In genomic region chr7:16874190-16874589, GRCm38 (mm10) we compare ENCODE assay signal across 8 mouse cellular contexts. TPM values are rescaled to one million over a fixed set of nuclear protein-coding genes. Genes with fewer than 3 reads are reported as not detected.
A peak's percentile ranks its signal among the peaks of the same experiment; 100 is the strongest.
DNase-seq lines count a peak whose midpoint lies in the region; ATAC-seq and TF ChIP-seq lines count a peak whose summit lies in the region.

No protein-coding gene starts in this region.

- 4% methylated on average over 17 of the region's 17 CpGs for WGBS in heart, embryonic 12.5 days
- 3% methylated on average over 17 of the region's 17 CpGs for WGBS in kidney, postnatal 0 days
- WGBS in liver, embryonic 12.5 days (ENCODE audit: insufficient replicate concordance): 3% methylated on average over 17 of the region's 17 CpGs
- 3% methylated on average over 17 of the region's 17 CpGs for WGBS in stomach, embryonic 16.5 days

- H3K4me2 ChIP-seq in heart, embryonic 12.5 days: peak overlapping the region; percentile 47
- H3K4me2 ChIP-seq in kidney, postnatal 0 days (ENCODE audit: low read length): peak overlapping the region; percentile 47
- H3K4me2 ChIP-seq in liver, embryonic 12.5 days: peak overlapping the region; percentile 98
- peak overlapping the region; percentile 58 for H3K4me2 ChIP-seq in stomach, embryonic 16.5 days (ENCODE audit: low read depth, low read length)

- no peaks in the 10 kb centered on the region for H3K79me3 ChIP-seq in C2C12 (ENCODE audit: low read depth)

- peak overlapping the region; percentile 67 for H3K27ac ChIP-seq in bone marrow macrophage, adult 2 months (ENCODE audit: insufficient read depth, low read depth, low read length)
- H3K27ac ChIP-seq in heart, embryonic 12.5 days (ENCODE audit: poor library complexity, severe bottlenecking): peak overlapping the region; percentile 60
- peak overlapping the region; percentile 85 for H3K27ac ChIP-seq in kidney, postnatal 0 days
- H3K27ac ChIP-seq in liver, embryonic 12.5 days: peak overlapping the region; percentile 58
- peak overlapping the region; percentile 95 for H3K27ac ChIP-seq in stomach, embryonic 16.5 days (ENCODE audit: low read length)

- H3K4me1 ChIP-seq in bone marrow macrophage, adult 2 months (ENCODE audit: control insufficient read depth, insufficient read depth, low read length): no peaks in the 10 kb centered on the region
- H3K4me1 ChIP-seq in erythroblast, embryonic 14.5 days (ENCODE audit: control insufficient read depth): peaks cover 25% of the 10 kb centered on the region
- peaks cover 16% of the 10 kb centered on the region for H3K4me1 ChIP-seq in heart, embryonic 12.5 days (replicated peaks)
- 0 out of 2 replicates have a peak, but pooled peaks cover 5% of the 10 kb centered on the region for H3K4me1 ChIP-seq in kidney, postnatal 0 days (replicated peaks; ENCODE audit: insufficient read depth, low read length)
- peaks cover 28% of the 10 kb centered on the region for H3K4me1 ChIP-seq in liver, embryonic 12.5 days
- H3K4me1 ChIP-seq in stomach, embryonic 16.5 days (ENCODE audit: control insufficient read depth, insufficient read depth, low read length): peaks cover 14% of the 10 kb centered on the region; the same call in 1 of the 2 replicates

- TF ChIP-seq POLR2A in bone marrow macrophage, adult 2 months (IDR thresholded peaks at IDR 0.05; ENCODE audit: borderline replicate concordance, low read depth, low read length): no peak

- H3K79me2 ChIP-seq in C2C12 (ENCODE audit: control insufficient read depth, insufficient read depth): no peaks in the 10 kb centered on the region

- no peak overlapping the region for H3K4me3 ChIP-seq in C2C12 (ENCODE audit: insufficient read depth, poor library complexity, severe bottlenecking)
- peak overlapping the region; percentile 53 for H3K4me3 ChIP-seq in bone marrow macrophage, adult 2 months (ENCODE audit: insufficient read depth, low read length)
- peak overlapping the region; percentile 62 for H3K4me3 ChIP-seq in erythroblast, embryonic 14.5 days (replicated peaks)
- H3K4me3 ChIP-seq in heart, embryonic 12.5 days: peak overlapping the region; percentile 87; the same call in 1 of the 2 replicates
- H3K4me3 ChIP-seq in kidney, postnatal 0 days (replicated peaks; ENCODE audit: low read depth, low read length): peak overlapping the region; percentile 16
- H3K4me3 ChIP-seq in liver, embryonic 12.5 days: peak overlapping the region; percentile 65
- peak overlapping the region; percentile 45 for H3K4me3 ChIP-seq in stomach, embryonic 16.5 days (replicated peaks; ENCODE audit: low read length)

- H3K36me3 ChIP-seq in C2C12 (ENCODE audit: control insufficient read depth, insufficient read depth): no peaks in the 10 kb centered on the region
- H3K36me3 ChIP-seq in erythroblast, embryonic 14.5 days (ENCODE audit: control insufficient read depth): peaks cover 5% of the 10 kb centered on the region; the same call in 1 of the 2 replicates
- H3K36me3 ChIP-seq in heart, embryonic 12.5 days: peaks cover 39% of the 10 kb centered on the region
- H3K36me3 ChIP-seq in kidney, postnatal 0 days (ENCODE audit: insufficient read depth, low read length): no peaks in the 10 kb centered on the region
- 0 out of 2 replicates have a peak, but pooled peaks cover 9% of the 10 kb centered on the region for H3K36me3 ChIP-seq in liver, embryonic 12.5 days
- no peaks in the 10 kb centered on the region for H3K36me3 ChIP-seq in stomach, embryonic 16.5 days (ENCODE audit: control insufficient read depth, insufficient read depth, low read length)

- H3K9ac ChIP-seq in heart, embryonic 12.5 days: 0 out of 2 replicates have a peak overlapping the region, but pooled peaks have one; percentile 4
- H3K9ac ChIP-seq in kidney, postnatal 0 days (ENCODE audit: low read depth, low read length): no peak overlapping the region; the same call in 1 of the 2 replicates
- H3K9ac ChIP-seq in liver, embryonic 12.5 days: no peak overlapping the region
- H3K9ac ChIP-seq in stomach, embryonic 16.5 days (ENCODE audit: low read length): peak overlapping the region; percentile 67

- DNase-seq in kidney, postnatal 0 days (ENCODE audit: low spot score): peak; percentile 91
- peak; percentile 91 for DNase-seq in naive thymus-derived CD4-positive, alpha-beta T cell, adult 2 months (ENCODE audit: low read depth)

- TF ChIP-seq CTCF in C2C12 (IDR thresholded peaks at IDR 0.05; ENCODE audit: control insufficient read depth, insufficient read depth, insufficient read length): peak; percentile 91
- TF ChIP-seq CTCF in bone marrow macrophage, adult 2 months (IDR thresholded peaks at IDR 0.05; ENCODE audit: low read depth, low read length): peak; percentile 95
- peak; percentile 93 for TF ChIP-seq CTCF in kidney, postnatal 0 days (IDR thresholded peaks at IDR 0.05; ENCODE audit: low read depth)

- ATAC-seq in heart, embryonic 12.5 days (ENCODE audit: insufficient number of reproducible peaks, low FRiP score): no peak
- ATAC-seq in kidney, postnatal 0 days (replicated peaks; ENCODE audit: low FRiP score, low read depth): no peak
- no peak for ATAC-seq in liver, embryonic 12.5 days
- ATAC-seq in stomach, embryonic 16.5 days (ENCODE audit: insufficient read depth, low FRiP score): no peak

- H3K27me3 ChIP-seq in C2C12 (ENCODE audit: control insufficient read depth, insufficient read depth, insufficient read length): no peaks in the 10 kb centered on the region
- peaks cover 21% of the 10 kb centered on the region for H3K27me3 ChIP-seq in erythroblast, embryonic 14.5 days (ENCODE audit: control insufficient read depth)
- H3K27me3 ChIP-seq in heart, embryonic 12.5 days (replicated peaks): no peaks in the 10 kb centered on the region
- H3K27me3 ChIP-seq in kidney, postnatal 0 days (ENCODE audit: insufficient read depth, low read length): no peaks in the 10 kb centered on the region
- H3K27me3 ChIP-seq in liver, embryonic 12.5 days (replicated peaks): peaks cover 21% of the 10 kb centered on the region
- H3K27me3 ChIP-seq in stomach, embryonic 16.5 days (ENCODE audit: control insufficient read depth, insufficient read depth, low read length): no peaks in the 10 kb centered on the region

- H3ac ChIP-seq in C2C12 (ENCODE audit: control insufficient read depth, insufficient read length, low read depth): peak overlapping the region; percentile 19

- no peaks in the 10 kb centered on the region for H3K9me3 ChIP-seq in erythroblast, embryonic 14.5 days (ENCODE audit: control insufficient read depth, low read length)
- no peaks in the 10 kb centered on the region for H3K9me3 ChIP-seq in heart, embryonic 12.5 days (replicated peaks)
- no peaks in the 10 kb centered on the region for H3K9me3 ChIP-seq in kidney, postnatal 0 days (replicated peaks; ENCODE audit: low read length)
- H3K9me3 ChIP-seq in liver, embryonic 12.5 days (replicated peaks): no peaks in the 10 kb centered on the region
- no peaks in the 10 kb centered on the region for H3K9me3 ChIP-seq in stomach, embryonic 16.5 days (replicated peaks; ENCODE audit: control insufficient read depth, low read length)

RNA-seq across cellular contexts. Expression of gene Dact3, which starts 0.9 kb away (rescaled TPM):
- 5.3 TPM for polyA plus RNA-seq in C2C12 (2012; fragmentation: generic; extraction: Trizol)
- 1.2 and 1.3 TPM in 2 replicates for polyA plus RNA-seq in bone marrow macrophage, adult 2 months (2012; ENCODE audit: insufficient read depth, insufficient read length, missing spikeins)
- polyA plus RNA-seq in erythroblast, embryonic 14.5 days (2012): 0.02 TPM in 2 replicates
- 14.3 and 15.2 TPM in 2 replicates for polyA plus RNA-seq in heart, embryonic 12.5 days (2016; fragmentation: Nextera tagmentation; extraction: Ambion mirVana)
- polyA plus RNA-seq in kidney, postnatal 0 days (2015; fragmentation: Nextera tagmentation; extraction: Ambion mirVana): 3.7 and 4.3 TPM in 2 replicates
- polyA plus RNA-seq in liver, embryonic 12.5 days (2016; fragmentation: Nextera tagmentation; extraction: Ambion mirVana): 1.5 TPM in 2 replicates
- polyA plus RNA-seq in stomach, embryonic 16.5 days (2015; fragmentation: Nextera tagmentation; extraction: Ambion mirVana): 2.3 TPM in 2 replicates

RNA-seq across cellular contexts. Expression of gene Gng8, which starts 17.4 kb away (rescaled TPM):
- polyA plus RNA-seq in C2C12 (2012; fragmentation: generic; extraction: Trizol): 2.6 TPM
- polyA plus RNA-seq in bone marrow macrophage, adult 2 months (2012; ENCODE audit: insufficient read depth, insufficient read length, missing spikeins): not detected in 2 replicates
- polyA plus RNA-seq in erythroblast, embryonic 14.5 days (2012): not detected in 2 replicates
- 2.3 and 4.3 TPM in 2 replicates for polyA plus RNA-seq in heart, embryonic 12.5 days (2016; fragmentation: Nextera tagmentation; extraction: Ambion mirVana)
- polyA plus RNA-seq in kidney, postnatal 0 days (2015; fragmentation: Nextera tagmentation; extraction: Ambion mirVana): 7.3 and 8.9 TPM in 2 replicates
- polyA plus RNA-seq in liver, embryonic 12.5 days (2016; fragmentation: Nextera tagmentation; extraction: Ambion mirVana): 0.80 and 1.7 TPM in 2 replicates
- 9.7 and 12.0 TPM in 2 replicates for polyA plus RNA-seq in stomach, embryonic 16.5 days (2015; fragmentation: Nextera tagmentation; extraction: Ambion mirVana)

RNA-seq across cellular contexts. Expression of gene Prkd2, which starts 31.5 kb away (rescaled TPM):
- polyA plus RNA-seq in C2C12 (2012; fragmentation: generic; extraction: Trizol): 5.5 TPM
- 9.8 and 11.2 TPM in 2 replicates for polyA plus RNA-seq in bone marrow macrophage, adult 2 months (2012; ENCODE audit: insufficient read depth, insufficient read length, missing spikeins)
- 0.61 and 0.66 TPM in 2 replicates for polyA plus RNA-seq in erythroblast, embryonic 14.5 days (2012)
- polyA plus RNA-seq in heart, embryonic 12.5 days (2016; fragmentation: Nextera tagmentation; extraction: Ambion mirVana): 10.8 and 11.8 TPM in 2 replicates
- polyA plus RNA-seq in kidney, postnatal 0 days (2015; fragmentation: Nextera tagmentation; extraction: Ambion mirVana): 12.8 and 15.1 TPM in 2 replicates
- polyA plus RNA-seq in liver, embryonic 12.5 days (2016; fragmentation: Nextera tagmentation; extraction: Ambion mirVana): 4.4 and 4.7 TPM in 2 replicates
- polyA plus RNA-seq in stomach, embryonic 16.5 days (2015; fragmentation: Nextera tagmentation; extraction: Ambion mirVana): 11.1 and 11.8 TPM in 2 replicates

RNA-seq across cellular contexts. Expression of gene Ptgir, which starts 32.1 kb away (rescaled TPM):
- 5.7 TPM for polyA plus RNA-seq in C2C12 (2012; fragmentation: generic; extraction: Trizol)
- 5.5 and 5.6 TPM in 2 replicates for polyA plus RNA-seq in bone marrow macrophage, adult 2 months (2012; ENCODE audit: insufficient read depth, insufficient read length, missing spikeins)
- polyA plus RNA-seq in erythroblast, embryonic 14.5 days (2012): 0.01 and 0.04 TPM in 2 replicates
- 0.28 and 0.34 TPM in 2 replicates for polyA plus RNA-seq in heart, embryonic 12.5 days (2016; fragmentation: Nextera tagmentation; extraction: Ambion mirVana)
- polyA plus RNA-seq in kidney, postnatal 0 days (2015; fragmentation: Nextera tagmentation; extraction: Ambion mirVana): 2.2 and 2.3 TPM in 2 replicates
- 0.86 and 1.5 TPM in 2 replicates for polyA plus RNA-seq in liver, embryonic 12.5 days (2016; fragmentation: Nextera tagmentation; extraction: Ambion mirVana)
- polyA plus RNA-seq in stomach, embryonic 16.5 days (2015; fragmentation: Nextera tagmentation; extraction: Ambion mirVana): 3.0 and 3.2 TPM in 2 replicates

RNA-seq across cellular contexts. Expression of gene Calm3, which starts 49.7 kb away (rescaled TPM):
- polyA plus RNA-seq in C2C12 (2012; fragmentation: generic; extraction: Trizol): 365 TPM
- polyA plus RNA-seq in bone marrow macrophage, adult 2 months (2012; ENCODE audit: insufficient read depth, insufficient read length, missing spikeins): 373 and 387 TPM in 2 replicates
- polyA plus RNA-seq in erythroblast, embryonic 14.5 days (2012): 185 and 208 TPM in 2 replicates
- 83.6 and 95.0 TPM in 2 replicates for polyA plus RNA-seq in heart, embryonic 12.5 days (2016; fragmentation: Nextera tagmentation; extraction: Ambion mirVana)
- 134 and 136 TPM in 2 replicates for polyA plus RNA-seq in kidney, postnatal 0 days (2015; fragmentation: Nextera tagmentation; extraction: Ambion mirVana)
- 91.2 and 94.4 TPM in 2 replicates for polyA plus RNA-seq in liver, embryonic 12.5 days (2016; fragmentation: Nextera tagmentation; extraction: Ambion mirVana)
- polyA plus RNA-seq in stomach, embryonic 16.5 days (2015; fragmentation: Nextera tagmentation; extraction: Ambion mirVana): 120 and 126 TPM in 2 replicates

Comparison
In these comparisons a context has a peak if more than half of its experiments do, and no peak if none do; other contexts are left out.
1. H3K4me2 ChIP-seq: peak in every context shown above with its lines; median percentile 98 in liver, embryonic 12.5 days; 58 in stomach, embryonic 16.5 days; 47 in heart, embryonic 12.5 days; 47 in kidney, postnatal 0 days.
2. H3K9ac ChIP-seq: peak in heart, embryonic 12.5 days (single experiment) and stomach, embryonic 16.5 days (single experiment); none in kidney, postnatal 0 days (single experiment) and liver, embryonic 12.5 days (single experiment).
3. Peak in every context shown above with its lines, with median percentiles within 50 percentile points of each other: CTCF ChIP-seq and H3K27ac ChIP-seq.